Mouse (Mus musculus): ENCODE data around the gene Gtpbp2. TPM values are rescaled to one million over a fixed set of nuclear protein-coding genes. Genes with fewer than 3 reads are reported as not detected.

The Gtpbp2 gene
- polyA plus RNA-seq, 1 experiment from 2014 or later, result 47.4 TPM

DNA sequence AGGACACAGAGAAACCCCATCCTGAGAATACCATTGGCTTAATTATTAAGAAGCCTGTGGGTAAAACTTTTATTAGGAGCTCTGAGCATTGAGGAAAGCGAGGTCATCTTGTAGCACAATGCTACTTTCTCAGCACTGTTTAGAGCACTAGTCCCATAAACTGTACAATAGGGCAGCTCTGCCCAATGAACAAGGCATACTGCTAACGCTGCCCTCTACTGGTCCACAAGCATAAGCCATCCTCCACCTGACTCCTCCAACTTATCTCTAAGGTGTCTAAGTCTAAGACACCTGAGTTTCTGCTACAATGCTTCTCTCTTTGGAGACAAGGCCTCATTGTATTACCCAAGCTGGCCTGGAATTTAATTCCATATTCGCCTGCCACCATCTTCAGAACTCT, 9.7 kb downstream of the Gtpbp2 start:
- Histone ChIP-seq H3K4me3 (replicated peaks; ENCODE audit: low read length) (no peak overlapping the region), H3K4me2 (ENCODE audit: low read length) (no peak overlapping the region), H3K4me1 (replicated peaks; ENCODE audit: control insufficient read depth, insufficient read depth, low read length) (no peaks in the 10 kb centered on the region), H3K27ac (ENCODE audit: low read length) (no peak overlapping the region), H3K9ac (replicated peaks; ENCODE audit: low read depth, low read length) (no peak overlapping the region), H3K36me3 (ENCODE audit: control insufficient read depth, insufficient read depth) (peaks cover 37% of the 10 kb centered on the region), H3K27me3 (replicated peaks; ENCODE audit: control insufficient read depth, insufficient read depth, low read length) (no peaks in the 10 kb centered on the region), H3K9me3 (ENCODE audit: control insufficient read depth, low read length) (no peaks in the 10 kb centered on the region)
- WGBS, result 74% methylated on average over 3 of the region's 3 CpGs
- ATAC-seq, result no peak

GRCm38 (mm10) chr17:46182273-46182672, 21.4 kb downstream of the Gtpbp2 start:
- no peak for ATAC-seq

DNA sequence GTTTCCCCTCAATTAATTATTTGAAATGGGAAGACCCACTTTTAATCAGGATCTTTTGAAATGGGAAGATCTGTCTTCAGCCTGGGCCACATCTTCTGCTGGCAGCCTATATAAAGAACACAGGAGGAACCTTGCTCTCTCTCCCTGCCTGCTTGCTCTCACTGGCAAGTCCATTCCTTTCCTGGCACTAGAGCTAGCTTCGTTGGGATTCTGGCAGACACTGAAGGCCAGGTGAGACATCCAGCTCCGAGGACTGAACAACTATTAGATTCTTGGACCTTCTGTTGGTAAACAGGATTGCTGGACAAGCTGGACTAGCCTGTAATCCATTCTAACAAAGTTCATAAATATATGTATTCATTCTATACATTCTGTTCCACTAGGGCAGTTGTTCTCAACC, 28.0 kb downstream of the Gtpbp2 start:
- peaks cover 48% of the 10 kb centered on the region for H3K36me3 ChIP-seq (ENCODE audit: control insufficient read depth, insufficient read depth)
- H3K4me1 ChIP-seq (replicated peaks; ENCODE audit: control insufficient read depth, insufficient read depth, low read length), result no peaks in the 10 kb centered on the region
- no peak for ATAC-seq
- H3K9ac ChIP-seq (replicated peaks; ENCODE audit: low read depth, low read length), result no peak overlapping the region
- 93% methylated on average over 2 of the region's 2 CpGs for WGBS
- no peak overlapping the region for H3K4me2 ChIP-seq (ENCODE audit: low read length)
- H3K9me3 ChIP-seq (ENCODE audit: control insufficient read depth, low read length), result no peaks in the 10 kb centered on the region
- no peak overlapping the region for H3K4me3 ChIP-seq (replicated peaks; ENCODE audit: low read length)
- no peak overlapping the region for H3K27ac ChIP-seq (ENCODE audit: low read length)
- H3K27me3 ChIP-seq (replicated peaks; ENCODE audit: control insufficient read depth, insufficient read depth, low read length), result no peaks in the 10 kb centered on the region

More at GRCm38 (mm10) chr17:46182273-46182672, 21.4 kb downstream of the Gtpbp2 start:
- no peak overlapping the region for H3K4me2 ChIP-seq (ENCODE audit: low read length)
- H3K9me3 ChIP-seq (ENCODE audit: control insufficient read depth, low read length), result no peaks in the 10 kb centered on the region
- no peak overlapping the region for H3K27ac ChIP-seq (ENCODE audit: low read length)
- H3K36me3 ChIP-seq (ENCODE audit: control insufficient read depth, insufficient read depth), result peaks cover 32% of the 10 kb centered on the region
- no peaks in the 10 kb centered on the region for H3K27me3 ChIP-seq (replicated peaks; ENCODE audit: control insufficient read depth, insufficient read depth, low read length)
- H3K4me1 ChIP-seq (replicated peaks; ENCODE audit: control insufficient read depth, insufficient read depth, low read length), result no peaks in the 10 kb centered on the region
- WGBS, result 86% methylated on average over 4 of the region's 4 CpGs
- no peak overlapping the region for H3K9ac ChIP-seq (replicated peaks; ENCODE audit: low read depth, low read length)
- no peak overlapping the region for H3K4me3 ChIP-seq (replicated peaks; ENCODE audit: low read length)

DNA sequence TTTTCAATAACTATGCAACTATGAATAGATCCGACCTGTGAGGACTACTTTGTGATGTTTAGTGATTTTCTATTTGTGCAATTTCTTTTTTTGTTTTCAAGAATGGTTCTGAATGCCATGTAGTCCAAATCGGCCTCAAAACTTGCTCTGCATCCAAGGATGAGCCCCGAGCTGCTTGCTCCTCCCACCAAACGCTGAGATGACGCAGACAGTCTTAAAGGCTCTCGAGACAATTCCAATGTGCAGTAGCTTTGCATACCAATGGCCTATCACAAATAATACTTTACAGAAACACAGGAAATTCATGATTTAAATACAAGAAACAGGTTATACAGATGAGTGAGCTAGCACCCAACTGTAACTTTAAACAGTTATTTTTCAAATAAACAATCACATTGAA, 40.3 kb downstream of the Gtpbp2 start:
- H3K4me1 ChIP-seq (replicated peaks; ENCODE audit: control insufficient read depth, insufficient read depth, low read length), result peaks cover 27% of the 10 kb centered on the region
- H3K4me2 ChIP-seq (ENCODE audit: low read length), result peak overlapping the region; percentile 94
- H3K27ac ChIP-seq (ENCODE audit: low read length), result no peak overlapping the region
- no peak for ATAC-seq
- H3K9me3 ChIP-seq (ENCODE audit: control insufficient read depth, low read length), result no peaks in the 10 kb centered on the region
- peaks cover 5% of the 10 kb centered on the region for H3K36me3 ChIP-seq (ENCODE audit: control insufficient read depth, insufficient read depth)
- no peaks in the 10 kb centered on the region for H3K27me3 ChIP-seq (replicated peaks; ENCODE audit: control insufficient read depth, insufficient read depth, low read length)
- H3K4me3 ChIP-seq (replicated peaks; ENCODE audit: low read length), result peak overlapping the region; percentile 20
- 48% methylated on average over 6 of the region's 6 CpGs for WGBS
- H3K9ac ChIP-seq (replicated peaks; ENCODE audit: low read depth, low read length), result no peak overlapping the region

DNA sequence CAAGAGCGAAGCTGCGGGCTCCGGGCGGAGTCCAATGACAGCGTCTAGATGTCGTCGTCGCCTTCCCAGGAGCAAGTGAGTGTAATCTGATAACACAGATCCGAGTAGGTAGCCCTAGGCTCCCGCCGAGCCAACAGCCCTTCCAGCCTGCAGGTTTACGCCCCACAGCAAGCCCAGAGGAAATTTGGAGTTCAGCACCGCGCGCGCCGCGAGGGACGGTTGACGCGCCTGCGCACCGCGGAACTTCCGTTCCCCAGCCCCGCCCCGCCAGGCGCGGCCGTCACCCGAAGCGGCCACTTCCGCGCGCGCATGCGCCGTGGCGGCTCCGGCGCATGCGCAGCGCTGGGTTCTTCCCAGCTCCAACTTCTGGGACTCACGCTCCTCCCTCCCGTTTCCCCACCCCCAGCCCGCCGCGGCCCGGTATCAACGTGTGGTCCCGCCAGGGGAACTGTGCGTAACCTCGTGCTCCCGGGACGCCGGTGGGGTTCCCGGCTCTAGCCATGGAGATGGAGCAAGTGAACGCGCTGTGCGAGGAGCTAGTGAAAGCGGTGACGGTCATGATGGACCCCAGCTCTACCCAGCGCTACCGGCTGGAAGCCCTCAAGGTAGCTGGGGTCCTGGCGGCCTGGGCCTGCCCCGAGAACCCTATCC, 41.7 kb downstream of the Gtpbp2 start, which contains the start of the genes Polh and Xpo5:
Polh (minus strand) TSS at position 225 of the 651 bp plus-strand sequence.
Xpo5 (plus strand) TSS at position 362 of the 651 bp plus-strand sequence.
- peak within 1 kb of the TSS; percentile 84 for H3K27ac ChIP-seq (ENCODE audit: low read length)
- under 1% methylated on average over 64 of the region's 66 CpGs for WGBS
- H3K36me3 ChIP-seq (ENCODE audit: control insufficient read depth, insufficient read depth), result peaks cover 7% of the 10 kb centered on the region
- peak within 1 kb of the TSS; percentile 74 for H3K4me3 ChIP-seq (replicated peaks; ENCODE audit: low read length)
- no peaks in the 10 kb centered on the region for H3K9me3 ChIP-seq (ENCODE audit: control insufficient read depth, low read length)
- H3K27me3 ChIP-seq (replicated peaks; ENCODE audit: control insufficient read depth, insufficient read depth, low read length), result no peaks in the 10 kb centered on the region
- peak within 1 kb of the TSS; percentile 94 for H3K4me2 ChIP-seq (ENCODE audit: low read length)
- H3K9ac ChIP-seq (replicated peaks; ENCODE audit: low read depth, low read length), result peak within 1 kb of the TSS; percentile 78
- peaks cover 27% of the 10 kb centered on the region for H3K4me1 ChIP-seq (replicated peaks; ENCODE audit: control insufficient read depth, insufficient read depth, low read length)
- peak; percentile 97 for ATAC-seq

GRCm38 (mm10) chr17:46203078-46203477, 42.2 kb downstream of the Gtpbp2 start:
- no peak; the same call in 1 of the 2 replicates for ATAC-seq
- WGBS, result 0% methylated on average over 20 of the region's 20 CpGs
- H3K9ac ChIP-seq (replicated peaks; ENCODE audit: low read depth, low read length), result peak overlapping the region; percentile 72
- H3K4me2 ChIP-seq (ENCODE audit: low read length), result peak overlapping the region; percentile 91
- peak overlapping the region; percentile 74 for H3K4me3 ChIP-seq (replicated peaks; ENCODE audit: low read length)
- H3K9me3 ChIP-seq (ENCODE audit: control insufficient read depth, low read length), result no peaks in the 10 kb centered on the region
- peak overlapping the region; percentile 61 for H3K27ac ChIP-seq (ENCODE audit: low read length)
- no peaks in the 10 kb centered on the region for H3K27me3 ChIP-seq (replicated peaks; ENCODE audit: control insufficient read depth, insufficient read depth, low read length)
- H3K4me1 ChIP-seq (replicated peaks; ENCODE audit: control insufficient read depth, insufficient read depth, low read length), result peaks cover 27% of the 10 kb centered on the region
- peaks cover 13% of the 10 kb centered on the region for H3K36me3 ChIP-seq (ENCODE audit: control insufficient read depth, insufficient read depth)

- Histone ChIP-seq H3K9me3 (ENCODE audit: control insufficient read depth, low read length) (no peaks in the 10 kb centered on the region), H3K4me3 (replicated peaks; ENCODE audit: low read length) (no peak overlapping the region), H3K27ac (ENCODE audit: low read length) (no peak overlapping the region), H3K27me3 (replicated peaks; ENCODE audit: control insufficient read depth, insufficient read depth, low read length) (no peaks in the 10 kb centered on the region), H3K4me2 (ENCODE audit: low read length) (no peak overlapping the region), H3K4me1 (replicated peaks; ENCODE audit: control insufficient read depth, insufficient read depth, low read length) (peaks cover 17% of the 10 kb centered on the region), H3K36me3 (ENCODE audit: control insufficient read depth, insufficient read depth) (peaks cover 33% of the 10 kb centered on the region), H3K9ac (replicated peaks; ENCODE audit: low read depth, low read length) (no peak overlapping the region)
- ATAC-seq, result no peak
Measured at GRCm38 (mm10) chr17:46206676-46207075, 45.8 kb downstream of the Gtpbp2 start.

DNA sequence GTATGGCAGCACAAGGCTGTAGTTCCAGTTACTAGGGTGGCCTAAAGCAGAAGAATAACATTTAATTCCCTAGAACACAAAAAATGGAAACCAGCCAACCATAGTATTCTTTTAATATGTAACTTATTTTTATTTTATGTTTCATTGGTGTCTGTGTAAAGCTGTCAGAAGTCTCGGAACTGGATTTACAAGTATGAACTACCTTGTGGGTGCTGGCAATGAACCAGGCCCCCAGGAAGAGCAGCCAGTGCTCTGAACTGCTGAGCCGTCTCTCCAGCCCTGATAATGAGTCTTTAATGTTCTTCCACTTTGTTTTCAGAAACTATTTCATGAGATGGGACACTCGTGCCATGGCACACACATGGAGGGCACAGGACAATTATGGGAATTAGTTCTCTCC, 49.7 kb downstream of the Gtpbp2 start:
- Histone ChIP-seq H3K4me1 (replicated peaks; ENCODE audit: control insufficient read depth, insufficient read depth, low read length) (no peaks in the 10 kb centered on the region), H3K27me3 (replicated peaks; ENCODE audit: control insufficient read depth, insufficient read depth, low read length) (no peaks in the 10 kb centered on the region), H3K9me3 (ENCODE audit: control insufficient read depth, low read length) (no peaks in the 10 kb centered on the region), H3K27ac (ENCODE audit: low read length) (no peak overlapping the region), H3K36me3 (ENCODE audit: control insufficient read depth, insufficient read depth) (peaks cover 48% of the 10 kb centered on the region), H3K4me3 (replicated peaks; ENCODE audit: low read length) (no peak overlapping the region), H3K4me2 (ENCODE audit: low read length) (no peak overlapping the region), H3K9ac (replicated peaks; ENCODE audit: low read depth, low read length) (no peak overlapping the region)
- no peak for ATAC-seq
- WGBS, result 86% methylated on average over 3 of the region's 3 CpGs
